8 mouse cellular contexts compared by ENCODE assay signal in the genomic region with DNA sequence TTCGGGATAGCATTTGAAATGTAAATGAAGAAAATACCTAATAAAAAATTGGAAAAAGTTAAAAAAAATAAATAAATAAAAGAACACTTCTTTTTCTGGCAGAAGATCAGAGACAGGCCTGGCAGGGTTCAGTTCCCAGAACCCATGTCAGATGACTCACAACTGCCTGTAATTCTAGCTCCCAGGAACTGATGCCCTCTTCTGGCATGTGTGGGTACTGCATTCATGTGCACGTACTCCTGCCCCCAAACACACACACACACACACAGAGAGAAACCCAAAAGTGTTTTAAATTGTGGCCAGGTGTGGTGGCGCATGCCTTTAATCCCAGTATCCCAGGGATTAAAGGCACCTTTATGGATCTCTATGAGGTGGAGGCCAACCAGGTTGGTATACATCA. TPM values are rescaled to one million over a fixed set of nuclear protein-coding genes. Genes with fewer than 3 reads are reported as not detected.
A peak's percentile ranks its signal among the peaks of the same experiment; 100 is the strongest.
DNase-seq lines count a peak whose midpoint lies in the region; ATAC-seq and TF ChIP-seq lines count a peak whose summit lies in the region.

No protein-coding gene starts in this region.

- no peaks in the 10 kb centered on the region for H3K9me3 ChIP-seq in heart, embryonic 11.5 days (replicated peaks; ENCODE audit: control insufficient read depth, low read length)
- H3K9me3 ChIP-seq in lung, postnatal 0 days (ENCODE audit: low read length): no peaks in the 10 kb centered on the region
- no peaks in the 10 kb centered on the region for H3K9me3 ChIP-seq in forebrain, embryonic 16.5 days (ENCODE audit: control insufficient read depth, low read length)

- in situ Hi-C loops in Patski (cut with MboI; ENCODE audit: low pct_unique_long_range_greater_than_20kb): no loop called here

- DNase-seq in heart, adult 11 months: peak; percentile 85
- DNase-seq in 3134 (ENCODE audit: extremely low read depth, insufficient read length, low spot score) (peak; percentile 22), Patski (ENCODE audit: low read depth, low spot score) (no peak)
- peak; percentile 13 for DNase-seq in lung, postnatal 0 days (ENCODE audit: low spot score)
- DNase-seq in left cerebral cortex, adult 11 months (ENCODE audit: low spot score): no peak
- DNase-seq in frontal cortex, adult 2 months (ENCODE audit: extremely low spot score in 1 of 2, low spot score in 1 of 2): no peak

- no peak overlapping the region for H3K4me3 ChIP-seq in heart, embryonic 11.5 days (ENCODE audit: low read depth, low read length)
- no peak overlapping the region for H3K4me3 ChIP-seq in lung, postnatal 0 days (ENCODE audit: low read depth, low read length)
- no peak overlapping the region for H3K4me3 ChIP-seq in forebrain, embryonic 16.5 days (replicated peaks; ENCODE audit: low read length)

- H3K27ac ChIP-seq in heart, embryonic 11.5 days (ENCODE audit: low read depth, low read length): no peak overlapping the region
- no peak overlapping the region for H3K27ac ChIP-seq in lung, postnatal 0 days (ENCODE audit: low read length)
- no peak overlapping the region for H3K27ac ChIP-seq in forebrain, embryonic 16.5 days (ENCODE audit: low read length)

- 95% methylated on average over 3 of the region's 3 CpGs for WGBS in heart, embryonic 11.5 days (ENCODE audit: insufficient replicate concordance)
- 97% methylated on average over 3 of the region's 3 CpGs for WGBS in lung, postnatal 0 days
- 99% methylated on average over 3 of the region's 3 CpGs for WGBS in forebrain, embryonic 16.5 days

- ATAC-seq in heart, embryonic 11.5 days (replicated peaks; ENCODE audit: insufficient number of reproducible peaks, low FRiP score, low TSS enrichment): no peak
- no peak for ATAC-seq in Patski
- no peak for ATAC-seq in lung, postnatal 0 days
- ATAC-seq in forebrain, embryonic 16.5 days: no peak

- no peak overlapping the region for H3K4me2 ChIP-seq in heart, embryonic 11.5 days
- H3K4me2 ChIP-seq in lung, postnatal 0 days (replicated peaks; ENCODE audit: low read depth, low read length): no peak overlapping the region
- no peak overlapping the region for H3K4me2 ChIP-seq in forebrain, embryonic 16.5 days (ENCODE audit: low read length)

- H3K27me3 ChIP-seq in heart, embryonic 11.5 days (ENCODE audit: control insufficient read depth, insufficient read depth, low read length): no peaks in the 10 kb centered on the region
- H3K27me3 ChIP-seq in Patski: no peaks in the 10 kb centered on the region
- H3K27me3 ChIP-seq in lung, postnatal 0 days (replicated peaks; ENCODE audit: insufficient read depth, low read length): no peaks in the 10 kb centered on the region
- no peaks in the 10 kb centered on the region for H3K27me3 ChIP-seq in forebrain, embryonic 16.5 days (replicated peaks; ENCODE audit: control insufficient read depth, insufficient read depth, low read length)

- CTCF ChIA-PET in Patski (lab: Charles Lee): interaction anchor here (1.2 kb wide), 1 partner anchor 11 kb away, joined by 4 read pairs; no protein-coding TSS in a partner anchor

- TF ChIP-seq EP300 in lung, postnatal 0 days (IDR thresholded peaks at IDR 0.05): no peak

- peaks cover 2% of the 10 kb centered on the region; the same call in 1 of the 2 replicates for H3K4me1 ChIP-seq in heart, embryonic 11.5 days (ENCODE audit: control insufficient read depth, insufficient read depth, low read length)
- H3K4me1 ChIP-seq in lung, postnatal 0 days (ENCODE audit: insufficient read depth, low read depth, low read length): no peaks in the 10 kb centered on the region
- H3K4me1 ChIP-seq in forebrain, embryonic 16.5 days (replicated peaks; ENCODE audit: control insufficient read depth, insufficient read depth, low read length): no peaks in the 10 kb centered on the region

- POLR2A ChIA-PET in Patski (lab: Charles Lee): interaction anchor here (2.2 kb wide), 1 partner anchor 9 kb away, joined by 4 read pairs; no protein-coding TSS in a partner anchor

- H3K9ac ChIP-seq in heart, embryonic 11.5 days (ENCODE audit: low read depth, low read length): no peak overlapping the region
- H3K9ac ChIP-seq in lung, postnatal 0 days (replicated peaks; ENCODE audit: low read depth): no peak overlapping the region
- no peak overlapping the region for H3K9ac ChIP-seq in forebrain, embryonic 16.5 days (replicated peaks; ENCODE audit: low read depth, low read length)

- H3K36me3 ChIP-seq in heart, embryonic 11.5 days (ENCODE audit: control insufficient read depth, insufficient read depth, low read length): peaks cover 21% of the 10 kb centered on the region
- H3K36me3 ChIP-seq in lung, postnatal 0 days (ENCODE audit: insufficient read depth, low read length): peaks cover 15% of the 10 kb centered on the region; the same call in 1 of the 2 replicates
- peaks cover 6% of the 10 kb centered on the region; the same call in 1 of the 2 replicates for H3K36me3 ChIP-seq in forebrain, embryonic 16.5 days (ENCODE audit: control insufficient read depth, insufficient read depth)

- TF ChIP-seq CTCF in Patski (IDR thresholded peaks at IDR 0.05): peak; percentile 67
- TF ChIP-seq CTCF in lung, postnatal 0 days (IDR thresholded peaks at IDR 0.05): peak; percentile 57

RNA-seq across cellular contexts. Expression of gene Rfc1, which starts 51.3 kb away (rescaled TPM):
- 72.1 and 73.1 TPM in 2 replicates for polyA plus RNA-seq in heart, embryonic 11.5 days (2014; fragmentation: Nextera tagmentation; extraction: Ambion mirVana)
- polyA plus RNA-seq in Patski (2021): 50.2 TPM
- 34.8 and 37.7 TPM in 2 replicates for polyA plus RNA-seq in lung, postnatal 0 days (2015; fragmentation: Nextera tagmentation; extraction: Ambion mirVana)
- 21.5 and 22.1 TPM in 2 replicates for polyA plus RNA-seq in frontal cortex, adult 2 months (2012; rRNA removed)
- polyA plus RNA-seq in forebrain, embryonic 16.5 days (2015; fragmentation: Nextera tagmentation; extraction: Ambion mirVana): 38.5 and 45.2 TPM in 2 replicates

Comparison
In these comparisons a context has a peak if more than half of its experiments do, and no peak if none do; other contexts are left out.
1. DNase-seq: peak in heart, adult 11 months (single experiment), 3134 (single experiment) and lung, postnatal 0 days (single experiment); none in Patski (single experiment), left cerebral cortex, adult 11 months (single experiment) and frontal cortex, adult 2 months (0 of 2).